Mouse (Mus musculus): Measurements from ENCODE around the gene Slc15a4.

Slc15a4 gene

DNA sequence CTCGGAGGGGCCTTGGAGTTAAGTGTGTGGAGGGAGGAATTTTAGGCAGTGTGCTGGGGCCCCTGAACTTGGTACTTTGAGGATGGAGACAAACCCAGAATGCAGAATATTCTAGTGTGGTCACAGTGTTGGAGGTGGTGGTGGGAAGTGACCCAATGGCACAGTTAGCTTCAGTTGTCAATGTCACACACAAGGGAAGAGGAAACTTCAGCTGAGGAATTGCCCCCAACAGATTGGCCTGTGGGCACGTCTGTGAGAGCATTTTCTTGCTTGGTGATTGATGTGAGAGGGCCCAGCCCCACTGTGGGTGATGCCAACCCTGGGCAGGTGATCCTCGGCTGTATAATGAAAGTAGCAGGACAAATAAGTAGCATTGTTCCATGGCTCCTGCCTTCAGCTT, 13.9 kb downstream of the Slc15a4 start:
- DNase-seq, result no peak

DNA sequence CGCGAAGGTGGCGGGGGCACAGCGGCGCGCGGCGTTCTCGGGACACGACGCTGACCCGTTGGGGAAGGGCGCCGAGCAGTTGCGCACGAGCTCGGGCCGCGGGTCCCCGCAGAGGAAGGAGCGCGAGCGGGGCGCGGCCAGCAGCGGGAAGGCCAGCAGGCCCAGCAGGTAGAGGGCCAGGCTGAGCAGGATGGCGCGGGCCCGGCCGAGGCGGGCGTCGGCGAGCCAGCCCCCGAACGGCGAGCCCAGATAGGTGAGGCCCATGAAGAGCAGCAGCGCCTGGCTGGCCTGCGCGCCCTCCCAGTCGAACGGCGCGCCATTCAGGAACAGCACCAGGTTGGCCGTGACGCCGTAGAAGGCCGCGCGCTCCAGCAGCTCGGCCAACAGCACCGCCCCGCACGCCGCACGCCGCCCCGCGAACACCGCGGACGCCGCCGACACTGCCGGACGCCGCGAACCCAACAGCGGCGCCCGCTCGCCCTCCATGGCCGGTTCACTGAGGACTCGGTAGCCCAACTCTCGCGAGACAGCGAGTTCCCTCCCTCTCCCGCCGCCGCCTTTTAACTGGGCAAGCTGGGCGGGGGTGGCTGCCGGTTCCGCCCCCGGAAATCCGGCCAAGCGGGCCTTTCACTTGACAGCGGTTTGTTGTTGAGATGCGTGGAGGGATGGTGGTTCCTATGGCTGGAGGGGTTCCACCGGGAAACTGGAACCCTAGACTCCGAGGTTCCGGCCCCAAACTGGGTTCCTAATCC, 15.6 kb downstream of the Slc15a4 start:
- DNase-seq, result peak; percentile 98

DNA sequence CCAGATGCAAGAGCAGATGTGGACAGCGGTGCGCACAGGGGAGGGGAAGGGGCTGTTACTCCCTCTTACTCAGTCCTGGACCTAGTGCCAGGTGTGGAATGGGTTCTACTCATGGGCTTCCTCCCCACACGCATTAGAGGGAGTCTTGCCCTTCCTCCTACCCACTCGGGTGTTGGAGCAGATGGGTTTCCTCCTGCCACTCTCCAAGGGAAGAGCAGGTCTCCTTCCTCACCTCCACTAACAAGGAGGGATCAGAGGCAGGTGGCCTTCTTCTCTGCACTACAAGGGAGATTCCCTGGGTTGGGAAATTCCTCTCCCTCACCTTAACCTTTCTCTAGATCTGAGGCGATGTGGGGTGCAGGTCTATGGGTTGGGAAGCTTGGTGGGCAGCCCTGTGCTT, 16.5 kb downstream of the Slc15a4 start:
- no peak for DNase-seq

DNA sequence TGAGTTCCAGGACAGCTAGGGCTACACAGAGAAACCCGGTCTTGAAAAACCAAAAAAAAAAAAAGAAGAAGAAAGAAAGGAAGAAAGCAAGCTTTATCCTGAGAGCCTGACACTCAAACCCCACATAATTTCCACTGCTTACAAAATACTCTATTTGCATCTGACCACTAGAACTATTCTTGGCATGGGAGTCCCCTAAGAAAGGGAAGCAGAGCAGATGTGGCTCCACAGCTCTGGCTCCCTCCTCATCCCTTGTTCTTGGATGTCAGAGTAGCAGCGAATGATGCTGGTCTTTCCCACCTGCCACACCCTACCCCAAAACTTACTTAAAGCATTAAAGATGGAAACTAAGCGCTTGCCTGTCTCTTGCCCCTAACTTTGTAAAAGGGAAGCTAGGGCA, 17.2 kb downstream of the Slc15a4 start:
- DNase-seq, result no peak

DNA sequence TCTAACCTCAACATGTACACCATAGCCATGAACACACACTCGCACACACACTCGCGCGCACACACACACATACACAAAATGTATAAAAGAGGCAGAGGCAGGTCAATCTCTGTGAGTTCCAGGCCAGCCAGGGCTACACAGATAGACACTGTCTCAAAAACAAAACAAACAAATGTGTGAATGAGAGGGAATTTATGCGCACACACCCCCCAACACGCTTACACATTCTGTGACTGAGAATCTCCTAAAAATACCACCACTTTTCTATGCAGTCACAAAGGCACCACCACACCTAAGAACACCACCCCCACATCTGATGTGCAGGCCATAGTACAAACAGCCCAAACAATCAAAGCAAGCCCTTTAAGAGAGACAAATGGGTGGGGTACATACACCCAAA, 20.3 kb downstream of the Slc15a4 start:
- no peak for DNase-seq

DNA sequence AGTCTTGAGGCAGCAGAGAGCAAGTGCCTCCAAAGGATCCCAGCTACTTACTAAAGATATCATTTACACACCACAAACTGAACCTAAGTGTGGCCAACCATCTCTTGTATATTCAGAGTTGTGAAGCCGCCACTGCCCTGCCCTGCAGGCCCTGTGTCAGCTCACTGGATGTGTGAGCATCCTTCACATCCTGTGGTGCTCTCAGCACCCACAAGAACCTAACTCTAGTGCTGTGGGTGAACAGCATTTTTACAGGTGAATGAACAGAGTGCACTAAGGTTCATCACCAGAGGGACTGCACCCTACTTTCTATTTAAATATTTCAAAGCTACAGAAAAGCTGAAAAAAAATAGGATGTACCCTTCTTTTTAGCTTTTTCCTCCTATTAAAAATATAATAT, 20.8 kb downstream of the Slc15a4 start:
- no peak for DNase-seq

DNA sequence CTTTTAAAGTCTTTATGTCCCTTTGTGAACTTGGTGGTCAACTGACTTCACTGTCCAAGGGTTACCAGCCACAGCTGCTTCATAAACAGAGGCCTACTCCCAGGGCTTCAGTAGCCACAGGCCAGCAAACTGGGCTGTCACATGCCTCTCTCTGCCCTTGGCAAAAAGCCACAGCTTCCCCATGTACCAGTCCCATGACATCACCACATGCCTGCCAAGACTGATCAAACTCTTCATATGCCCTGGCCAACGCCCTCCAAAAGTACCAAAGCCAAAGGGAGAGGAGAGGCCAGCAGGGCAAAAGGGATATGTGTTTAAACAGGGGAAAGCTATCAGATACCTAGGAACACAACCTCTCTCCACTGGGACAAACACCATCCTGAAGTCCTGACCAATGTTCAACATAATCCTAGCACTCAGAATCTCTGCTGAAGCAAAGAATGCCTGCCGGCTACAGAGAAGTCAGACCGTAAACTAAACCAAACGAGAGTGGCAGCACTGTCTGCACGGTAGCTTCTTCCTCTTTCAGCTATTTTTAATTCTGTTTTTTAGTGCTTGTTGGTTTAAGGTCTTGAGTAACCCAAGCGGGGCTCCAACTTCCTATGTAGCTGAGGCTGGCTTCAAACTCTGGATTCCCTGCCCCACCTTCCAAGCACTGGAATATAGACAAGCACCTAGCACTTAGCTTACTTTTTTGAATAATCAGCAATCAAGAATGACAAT, 21.7 kb downstream of the Slc15a4 start:
- peak; percentile 90 for DNase-seq

DNA sequence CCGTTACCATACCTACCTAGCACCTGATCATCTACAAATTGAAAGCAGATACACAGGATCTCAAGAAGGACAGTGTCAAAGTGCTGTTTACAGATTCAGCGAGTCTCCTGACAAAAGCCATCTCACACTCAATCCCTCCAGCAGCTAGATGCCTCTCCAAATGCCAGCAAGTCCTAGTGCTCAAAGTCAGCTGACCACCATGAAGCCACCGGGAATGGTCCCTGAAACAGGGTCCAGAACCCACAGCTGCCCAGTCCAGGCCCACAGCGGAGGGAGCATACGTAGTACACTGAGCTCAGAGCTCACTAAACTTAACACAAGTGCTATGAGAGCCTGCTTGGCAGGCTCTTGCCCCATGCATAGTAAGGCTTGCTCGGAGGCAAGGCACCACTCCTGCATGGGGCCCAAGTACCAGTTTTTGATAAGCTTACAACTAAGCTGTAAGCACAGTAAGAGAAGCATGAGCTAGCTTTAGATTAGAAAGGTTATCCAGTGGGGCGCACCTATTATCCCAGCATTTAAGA, 23.4 kb downstream of the Slc15a4 start:
- DNase-seq, result no peak

DNA sequence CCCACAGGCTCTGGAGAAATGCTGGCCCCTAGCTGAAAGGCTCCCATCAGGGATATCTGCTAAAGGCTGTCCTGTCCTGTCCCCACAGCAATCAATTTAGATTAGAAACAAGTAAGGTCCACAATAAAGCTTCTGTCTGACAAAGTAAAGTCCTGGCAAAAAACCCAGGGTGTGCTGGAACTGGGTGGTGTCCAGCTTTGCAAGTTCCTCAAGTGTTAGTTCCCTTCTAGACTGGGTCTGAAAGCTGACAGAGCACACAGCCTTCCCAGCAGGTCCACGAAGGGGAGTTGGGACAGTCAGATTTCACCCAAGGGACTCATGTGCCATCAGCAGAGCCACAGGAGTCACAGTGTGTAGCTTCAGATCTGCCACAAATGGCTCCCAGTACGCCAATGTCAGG, 25.2 kb downstream of the Slc15a4 start:
- DNase-seq, result no peak

DNA sequence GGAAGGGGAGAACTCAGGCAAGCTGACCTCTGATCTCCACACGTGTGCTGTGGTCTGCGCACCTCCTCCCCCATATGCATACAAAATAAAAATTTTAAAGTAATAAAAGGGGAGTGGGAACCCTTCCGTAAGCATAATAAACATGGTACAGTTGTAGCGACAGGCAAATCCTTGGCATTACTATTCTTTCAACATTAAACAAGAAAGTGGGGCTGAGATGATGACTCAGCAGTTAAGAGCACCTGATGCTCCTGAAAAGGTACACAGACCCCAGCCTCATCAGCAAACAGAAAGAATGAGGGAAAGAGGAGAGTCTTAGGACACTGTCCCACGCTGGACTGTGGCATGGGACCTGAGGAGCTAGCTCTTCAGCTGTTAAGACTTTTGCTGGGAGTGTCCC, 29.7 kb downstream of the Slc15a4 start:
- no peak for DNase-seq

DNA sequence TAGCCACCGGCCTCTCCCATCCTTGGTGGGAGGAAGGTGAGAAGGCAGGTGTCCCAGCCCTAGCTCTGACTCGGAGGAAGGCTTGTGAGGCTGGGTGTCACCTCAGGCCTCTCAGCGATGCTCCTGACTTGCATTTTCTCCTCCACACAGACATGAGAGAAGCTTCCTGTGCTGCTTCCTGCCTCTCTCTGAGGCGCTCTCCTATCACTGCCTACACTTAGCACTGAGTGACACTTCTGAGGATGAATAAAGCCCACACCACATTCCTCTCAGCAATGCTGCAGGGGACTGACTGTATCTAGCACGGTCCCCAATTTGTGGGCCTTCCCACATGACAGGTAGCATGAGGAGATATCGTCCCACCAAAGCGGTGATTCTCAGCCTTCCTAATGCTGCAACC, 35.8 kb downstream of the Slc15a4 start:
- no peak for DNase-seq

DNA sequence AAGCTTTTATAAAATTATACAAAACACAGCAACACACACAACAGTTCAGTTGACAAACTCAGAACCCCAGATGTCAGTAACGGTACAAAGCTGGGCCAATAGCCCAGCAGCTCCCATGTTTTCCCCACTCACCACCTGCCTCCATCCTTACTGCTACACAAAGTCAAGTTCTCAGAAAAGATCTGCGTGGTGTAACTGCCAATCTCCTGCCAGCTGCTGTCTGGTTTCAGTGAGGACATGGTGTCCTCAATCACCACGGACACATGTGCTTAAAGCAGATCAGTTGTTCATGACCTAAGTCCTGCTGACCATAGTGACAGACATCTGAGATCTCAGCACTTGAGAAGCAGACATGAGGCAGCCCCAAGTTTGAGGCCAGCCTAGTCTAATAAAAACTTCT, 37.0 kb downstream of the Slc15a4 start:
- no peak for DNase-seq

DNA sequence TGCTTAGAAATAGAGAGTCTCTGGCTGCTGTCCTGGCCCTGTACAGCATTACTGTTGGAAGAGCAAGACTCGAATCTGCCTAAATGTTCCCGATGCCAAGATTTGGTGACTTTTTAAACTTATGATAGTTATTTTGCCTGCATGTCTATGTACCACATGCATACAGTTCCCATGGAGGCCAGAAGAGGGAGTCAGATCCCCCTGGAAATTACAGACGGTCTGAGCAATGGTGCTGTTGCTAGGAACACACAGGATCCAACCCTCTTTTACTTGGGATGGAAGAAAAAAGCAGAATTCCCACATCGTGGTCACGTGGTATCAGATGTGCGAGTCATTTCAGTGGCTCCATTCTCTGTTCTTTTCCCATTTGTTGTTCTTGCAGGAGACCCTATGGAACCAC, 39.8 kb downstream of the Slc15a4 start:
- no peak for DNase-seq

DNA sequence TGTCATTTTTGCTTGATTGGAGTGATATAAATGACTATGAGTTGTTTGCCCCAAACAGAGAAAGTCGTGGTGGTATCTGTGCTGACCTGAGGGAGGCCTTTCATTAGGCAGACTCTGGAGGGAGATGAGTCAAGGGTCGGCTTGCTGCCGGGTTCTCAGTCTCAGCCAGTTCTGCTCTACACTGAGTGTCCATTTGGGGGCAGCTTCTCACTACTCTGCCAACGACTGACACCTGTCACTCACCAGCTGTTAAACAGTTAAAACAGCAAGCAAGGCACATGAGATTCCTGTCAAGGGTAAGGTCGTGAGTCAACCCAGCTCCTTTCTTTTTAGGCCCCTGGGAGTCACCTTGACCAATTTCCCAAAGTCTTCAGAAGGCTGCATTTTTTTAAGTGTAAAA, 40.3 kb downstream of the Slc15a4 start:
- no peak for DNase-seq

DNA sequence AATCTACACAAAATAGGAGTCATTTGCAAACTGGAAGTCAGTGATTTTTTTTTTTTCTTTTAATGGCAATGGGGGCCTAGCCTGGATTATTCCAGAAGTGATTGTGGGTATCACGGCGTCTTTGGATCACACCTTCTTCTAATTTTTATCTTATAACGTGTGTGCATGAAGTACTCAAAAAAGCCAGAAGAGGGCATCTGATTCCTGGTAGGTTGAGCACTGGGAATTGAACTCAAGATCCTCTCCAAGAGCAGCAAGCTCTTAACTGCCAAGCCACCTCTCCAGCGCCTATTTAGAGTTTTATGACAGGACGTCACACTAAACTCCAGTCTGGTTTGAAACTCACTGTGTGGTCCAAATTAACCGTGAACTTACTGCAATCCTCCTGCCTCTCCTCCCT, 44.8 kb downstream of the Slc15a4 start:
- DNase-seq, result no peak

DNA sequence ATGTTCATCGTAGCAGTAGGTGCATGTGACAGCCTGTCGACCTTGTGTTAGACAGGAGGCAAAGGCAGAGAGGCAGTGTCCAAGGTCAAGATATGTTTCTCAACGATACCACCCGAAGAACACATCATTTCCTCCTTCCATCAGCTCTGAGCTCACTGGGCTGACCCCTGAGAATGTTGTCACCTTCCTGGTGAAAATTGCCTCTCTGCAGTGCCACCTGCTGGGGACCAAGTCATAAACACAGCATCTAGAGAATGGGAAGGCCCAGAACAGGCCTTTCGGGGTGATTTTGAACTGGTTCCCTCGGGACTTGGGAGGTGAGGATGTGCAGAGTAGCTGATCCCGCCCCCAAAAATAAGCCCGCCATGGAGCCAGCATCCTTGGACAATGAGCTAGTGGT, 49.0 kb downstream of the Slc15a4 start:
- no peak for DNase-seq

DNA sequence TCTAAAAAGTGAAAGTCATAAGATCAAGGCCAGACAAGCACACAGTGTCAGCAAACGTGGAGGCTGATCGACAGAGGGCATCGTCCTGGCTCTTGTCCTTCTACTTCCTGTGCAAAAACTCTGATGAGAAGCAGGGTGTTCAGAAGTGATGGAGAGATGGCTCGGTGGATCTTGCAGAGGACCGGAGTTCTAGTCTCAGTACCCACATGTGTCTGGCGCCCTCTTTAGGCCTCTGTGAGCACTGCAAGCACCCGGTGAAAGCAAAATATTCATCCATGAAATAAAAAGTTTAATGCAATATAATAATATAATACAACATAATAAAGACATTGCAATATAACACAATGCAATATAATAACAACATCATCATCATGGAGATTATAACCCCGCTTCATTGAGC, 55.3 kb downstream of the Slc15a4 start:
- no peak for DNase-seq

DNA sequence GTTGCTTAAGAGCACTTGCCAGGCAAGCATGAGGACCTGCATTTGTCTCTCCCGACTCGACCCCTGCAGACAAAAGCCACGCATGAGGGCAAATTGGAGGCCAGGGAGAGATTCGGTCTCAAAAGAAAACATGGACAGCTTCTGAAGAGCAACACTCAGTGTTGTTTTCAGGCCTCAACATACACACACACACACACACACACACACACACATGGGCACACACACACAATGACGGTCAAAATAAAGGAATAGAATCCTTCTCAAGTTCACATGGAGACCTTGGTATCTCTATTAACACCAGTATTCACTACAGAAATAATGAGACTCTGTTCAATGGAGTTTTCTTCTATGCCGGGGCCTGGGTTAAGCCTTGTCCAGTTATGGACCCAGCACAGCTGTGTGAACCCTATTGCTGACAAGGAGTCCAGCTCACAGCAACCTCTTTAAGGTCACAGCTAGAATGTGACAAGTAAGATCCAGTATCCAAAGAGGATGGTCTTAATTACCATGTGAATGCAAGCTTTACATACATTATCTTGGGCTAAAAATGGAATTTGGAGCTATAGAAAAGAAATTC, 65.4 kb downstream of the Slc15a4 start:
- DNase-seq, result no peak

DNA sequence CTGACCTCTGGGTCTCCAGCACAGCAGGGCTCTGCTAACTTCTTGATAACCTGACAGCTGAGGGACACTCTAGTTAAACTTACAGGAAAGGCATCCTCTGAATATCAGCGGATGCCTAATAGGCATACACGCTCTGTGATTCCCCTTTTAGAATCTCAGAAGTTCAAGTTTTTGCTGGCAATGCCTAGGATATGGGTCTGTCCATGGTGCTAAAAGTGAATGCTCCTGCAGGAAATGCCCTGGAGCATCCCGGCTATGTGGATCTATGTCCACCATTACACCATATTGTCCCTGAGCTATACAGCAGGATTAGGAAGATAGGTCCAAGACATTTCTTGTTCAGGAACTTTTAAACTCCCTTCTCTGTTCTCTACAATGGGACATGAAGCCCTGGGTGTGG, 71.6 kb downstream of the Slc15a4 start:
- no peak for DNase-seq

DNA sequence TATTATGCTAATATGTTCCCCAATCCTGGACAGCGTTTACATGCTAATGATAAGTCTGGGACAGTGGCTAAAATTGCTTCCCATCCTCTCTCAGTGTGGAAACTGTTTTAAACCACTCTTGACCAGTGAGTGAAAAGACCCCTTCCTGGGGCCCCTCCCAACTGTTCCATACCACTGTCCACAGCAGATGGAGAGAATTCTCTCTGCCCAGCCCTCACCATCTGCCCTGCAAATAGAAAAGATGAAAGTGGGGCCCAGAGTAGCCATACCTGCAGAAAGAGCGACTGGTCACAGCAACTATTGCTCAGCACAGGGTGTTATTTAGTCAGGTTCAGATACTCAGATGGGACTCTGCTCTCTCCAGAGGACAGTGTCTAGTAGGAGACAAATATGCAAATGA, 84.6 kb downstream of the Slc15a4 start:
- no peak for DNase-seq

DNA sequence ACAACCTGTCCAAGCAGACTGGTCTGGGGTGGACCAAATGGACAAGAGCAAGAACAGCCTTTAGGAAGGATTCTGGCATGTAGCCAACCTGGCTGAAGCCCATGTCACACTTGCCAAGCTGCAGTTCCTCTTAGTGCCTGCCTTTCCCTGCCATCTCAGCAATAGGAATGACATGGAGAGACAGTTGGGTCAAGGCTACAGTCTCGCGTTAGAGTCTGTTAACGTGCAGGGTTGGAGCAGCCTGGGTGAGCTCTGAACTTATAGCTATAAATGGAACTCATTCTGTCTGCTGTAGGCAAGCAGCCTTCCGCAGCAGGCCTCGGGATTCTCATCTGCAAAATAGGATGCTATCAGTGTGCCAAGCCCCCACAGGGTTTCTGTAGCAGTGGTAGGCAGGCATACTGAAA, 86.1 kb downstream of the Slc15a4 start:
- no peak for DNase-seq

All from kidney, adult 11 months (tissue).